Mouse (Mus musculus) telencephalon, adult 2 months (tissue): Measurements from ENCODE around the gene Mdga2.

Experiments
- DNase-seq: peaks from one replicate; pipeline ENCODE4 v3.0.0-alpha.2; 2011; ENCODE audit warnings: low read depth, low spot score

Mdga2 gene

DNA sequence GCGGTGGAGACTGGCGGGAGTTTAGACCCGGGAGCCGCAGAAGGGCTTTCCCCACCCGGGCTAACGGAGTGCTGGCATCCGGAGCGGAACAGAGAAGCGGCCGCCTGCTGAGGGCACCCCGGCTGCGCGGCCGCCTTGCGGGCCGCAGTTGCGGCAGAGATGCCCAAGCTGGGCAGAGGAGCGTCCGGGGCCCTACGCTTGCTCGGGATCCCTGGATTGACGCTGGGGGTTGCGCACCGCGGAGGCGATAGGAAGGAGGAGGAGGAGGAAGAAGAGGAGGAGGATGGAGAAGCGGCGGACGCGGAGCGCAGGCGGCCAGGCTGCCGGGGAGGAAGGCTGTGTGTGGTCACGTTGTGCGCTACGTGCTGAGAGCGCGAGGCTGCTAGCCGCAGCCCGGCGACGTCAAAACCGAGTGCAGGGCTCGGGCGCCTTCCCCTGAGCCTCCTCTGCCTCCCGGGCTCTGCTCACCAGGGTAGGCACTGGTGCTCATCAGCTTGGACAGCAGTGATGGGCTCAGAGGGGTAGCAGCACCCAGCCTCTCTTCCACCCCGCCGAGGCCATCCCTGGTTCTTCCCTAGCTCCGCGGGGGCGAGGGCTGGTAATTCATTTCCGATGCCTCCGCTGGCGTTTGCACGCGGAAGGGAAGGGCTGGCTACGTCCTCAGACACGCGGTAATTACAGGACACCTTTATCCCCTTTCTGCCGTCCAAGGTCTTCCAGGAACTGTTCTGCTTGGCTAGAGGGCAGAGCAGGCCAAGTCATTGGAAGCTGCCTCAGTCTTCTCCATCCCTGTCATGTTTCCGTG is at the start of gene Mdga2:
Gene Mdga2 (minus strand): TSS at position 329 of the 805 bp plus-strand sequence.
- peak; percentile 64 for DNase-seq

DNA sequence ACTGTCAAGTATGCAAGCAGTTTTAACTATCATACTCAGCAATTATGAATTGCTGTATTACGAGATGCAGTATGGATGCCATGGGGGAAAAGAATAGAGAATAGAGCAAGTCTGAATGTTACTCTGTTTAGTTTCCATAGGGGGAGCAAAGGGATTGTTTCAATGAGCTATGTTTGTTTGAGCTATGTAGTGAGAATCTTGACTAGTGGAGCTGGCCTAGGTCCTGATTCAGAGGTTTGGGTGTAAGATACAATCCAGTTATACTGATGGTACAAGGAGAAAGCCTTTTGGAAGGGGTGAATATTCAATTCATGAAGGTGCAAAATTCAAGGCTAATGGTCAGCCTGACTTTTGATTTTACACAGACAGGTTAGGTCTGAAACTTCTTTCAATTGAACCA is 45.1 kb upstream of the Mdga2 start:
- no peak for DNase-seq

DNA sequence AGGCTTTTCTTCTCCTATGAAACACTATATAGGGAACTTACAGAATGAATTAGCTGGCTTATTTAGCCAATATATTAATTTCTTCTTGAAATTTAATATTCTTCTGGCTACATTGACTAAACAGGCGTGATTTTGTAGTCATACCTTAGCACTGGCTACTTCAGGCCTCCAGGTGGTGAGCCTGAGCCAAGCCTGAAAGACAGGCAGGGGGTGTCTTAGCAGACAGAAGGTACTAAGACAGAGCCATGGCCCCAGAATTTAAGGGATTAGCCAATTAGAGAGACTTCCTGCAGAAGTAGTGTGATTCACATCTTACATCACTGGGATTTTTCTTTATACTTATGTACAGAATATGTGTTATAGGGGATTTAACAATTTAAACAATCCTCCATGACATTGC is 1.2 kb upstream of the Mdga2 start:
- DNase-seq = no peak

- peak; percentile 52 for DNase-seq
These were observed 774 bp downstream of the Mdga2 start for GRCm38 (mm10) chr12:67221329-67222220.

- peak; percentile 50 for DNase-seq
These were observed 1.6 kb downstream of the Mdga2 start for GRCm38 (mm10) chr12:67220641-67221231.

DNA sequence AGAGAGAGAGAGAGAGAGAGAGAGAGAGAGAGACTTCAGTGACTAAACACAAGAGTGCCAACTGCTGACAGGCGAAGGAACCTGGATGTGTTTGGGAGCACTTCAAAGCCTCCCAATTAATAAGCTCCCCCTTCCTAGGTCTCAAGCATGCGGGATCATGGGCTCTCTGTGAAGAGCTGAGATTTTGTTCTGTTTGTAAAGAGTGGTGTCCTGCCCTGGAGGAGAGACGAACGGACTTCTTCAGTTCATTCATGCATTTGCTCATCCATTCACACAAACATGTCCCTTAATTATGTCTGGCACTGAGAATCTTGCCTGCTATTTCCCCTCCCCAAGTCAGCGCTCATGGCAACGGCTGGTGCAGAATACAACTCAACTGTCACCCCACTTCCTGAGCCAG is 2.3 kb downstream of the Mdga2 start:
- DNase-seq = peak; percentile 29

- DNase-seq = no peak
These were observed 2.8 kb downstream of the Mdga2 start for GRCm38 (mm10) chr12:67219564-67219963.

DNA sequence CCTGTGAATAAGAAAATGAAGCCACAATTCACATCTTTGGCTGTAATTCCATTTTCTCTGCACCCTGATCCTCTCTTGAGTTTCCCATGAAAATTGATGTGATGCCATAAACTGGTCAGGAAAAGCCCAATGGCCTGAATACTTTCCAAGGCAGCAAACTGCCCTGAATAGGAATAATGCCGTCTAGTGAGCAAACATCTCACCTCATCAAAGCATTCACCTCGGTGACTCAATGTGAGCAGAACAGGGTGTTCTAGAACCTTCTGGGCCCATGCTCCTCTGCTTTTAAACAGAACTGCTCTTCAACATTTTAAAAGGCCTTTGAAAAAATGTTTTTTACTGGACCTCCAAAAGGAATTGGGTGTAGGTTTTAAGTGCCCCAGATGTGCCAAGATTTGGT is 9.5 kb downstream of the Mdga2 start:
- no peak for DNase-seq

- no peak for DNase-seq
These were observed 44.2 kb downstream of the Mdga2 start for GRCm38 (mm10) chr12:67178155-67178554.

DNA sequence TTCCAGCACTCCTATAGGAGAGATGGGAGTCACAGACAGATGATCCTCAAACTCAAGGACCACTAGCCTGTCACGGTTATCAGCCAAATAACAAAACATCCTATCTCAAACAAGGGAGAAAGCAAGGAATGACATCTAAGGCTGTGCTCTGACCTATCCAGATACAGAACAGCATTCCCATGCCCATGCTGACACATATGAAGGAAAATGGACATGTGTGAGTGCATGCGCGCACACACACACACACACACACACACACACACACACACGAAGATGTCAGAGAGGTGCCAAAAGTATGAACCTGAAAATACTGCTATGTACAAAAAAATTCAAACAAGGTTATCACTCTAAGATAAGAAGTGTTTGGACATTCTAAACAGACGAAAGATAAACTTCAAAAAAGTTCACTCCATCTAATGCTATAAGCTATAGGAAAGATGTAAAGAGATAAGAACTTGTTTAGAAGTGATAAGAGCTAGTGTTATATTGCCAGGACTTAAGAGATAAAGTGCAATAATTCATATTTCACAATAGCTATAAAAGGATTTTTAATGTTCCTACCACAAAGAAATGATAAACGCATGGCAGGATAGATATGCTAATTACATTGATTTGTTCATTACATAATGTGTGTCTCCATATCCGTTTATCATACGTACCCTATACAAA is 65.6 kb downstream of the Mdga2 start:
- no peak for DNase-seq

- no peak for DNase-seq
These were observed 69.3 kb downstream of the Mdga2 start for GRCm38 (mm10) chr12:67153077-67153476.

DNA sequence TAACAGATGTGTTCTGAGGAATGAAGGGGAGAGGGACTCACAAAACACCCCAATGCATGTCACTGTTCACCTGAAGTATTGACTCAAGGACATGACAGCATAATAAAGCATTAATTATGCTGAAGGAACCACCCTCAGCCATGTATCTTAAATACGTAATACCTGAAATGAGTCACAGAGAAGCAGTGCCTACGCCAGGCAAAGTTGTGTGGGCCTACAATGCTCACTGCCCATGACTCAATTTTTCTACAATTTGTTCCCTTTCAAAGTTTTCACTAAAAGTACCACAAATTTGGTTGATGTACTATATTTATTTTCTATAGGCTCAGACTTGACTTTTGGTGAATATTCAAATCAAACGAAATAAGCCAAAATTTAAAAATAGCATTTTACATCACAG is 80.7 kb downstream of the Mdga2 start:
- DNase-seq = no peak

GRCm38 (mm10) chr12:67140131-67140530 is 82.2 kb downstream of the Mdga2 start:
- no peak for DNase-seq

DNA sequence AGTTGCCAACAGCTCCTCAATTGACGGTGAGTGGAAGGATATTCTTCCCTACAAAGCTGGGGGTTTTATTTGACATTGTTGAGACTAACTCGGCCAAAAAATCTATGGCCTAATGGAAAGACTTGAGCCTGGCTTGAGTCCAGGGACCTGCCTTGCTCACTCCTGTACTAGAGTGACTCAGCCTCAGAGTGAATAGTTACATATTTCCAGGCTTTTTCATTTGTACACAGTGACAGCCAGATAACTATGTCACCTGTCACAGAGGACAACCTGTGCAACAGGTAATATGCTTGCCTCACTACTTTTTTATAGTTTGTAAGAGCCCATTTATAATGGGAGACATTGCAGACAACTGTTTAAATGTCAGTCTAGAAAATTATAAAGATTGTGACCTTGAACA is 94.9 kb downstream of the Mdga2 start:
- no peak for DNase-seq

GRCm38 (mm10) chr12:67123874-67124273 is 98.5 kb downstream of the Mdga2 start:
- DNase-seq = no peak

- no peak for DNase-seq
These were observed 103.5 kb downstream of the Mdga2 start for GRCm38 (mm10) chr12:67118652-67119515.

DNA sequence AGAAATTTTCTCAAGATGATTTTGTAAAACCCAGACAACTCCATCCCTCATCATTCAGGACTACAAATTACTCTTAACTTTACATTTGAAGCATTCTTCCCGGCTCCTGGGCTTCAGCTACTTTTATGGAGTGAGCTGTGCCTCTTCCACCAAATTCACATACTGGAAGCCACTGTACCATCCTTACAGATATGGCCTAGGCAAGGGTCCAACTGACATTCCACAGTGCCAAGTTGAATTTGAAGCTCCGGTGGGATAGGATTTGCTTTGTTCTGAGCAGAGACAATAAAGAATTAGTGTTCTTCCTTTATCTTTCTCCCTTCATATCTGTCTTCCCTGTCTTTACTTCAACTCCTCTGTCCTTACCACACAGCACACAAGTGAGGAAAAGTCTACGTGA is 118.2 kb downstream of the Mdga2 start:
- no peak for DNase-seq

- DNase-seq = no peak
These were observed 127.9 kb downstream of the Mdga2 start for GRCm38 (mm10) chr12:67094414-67094813.

DNA sequence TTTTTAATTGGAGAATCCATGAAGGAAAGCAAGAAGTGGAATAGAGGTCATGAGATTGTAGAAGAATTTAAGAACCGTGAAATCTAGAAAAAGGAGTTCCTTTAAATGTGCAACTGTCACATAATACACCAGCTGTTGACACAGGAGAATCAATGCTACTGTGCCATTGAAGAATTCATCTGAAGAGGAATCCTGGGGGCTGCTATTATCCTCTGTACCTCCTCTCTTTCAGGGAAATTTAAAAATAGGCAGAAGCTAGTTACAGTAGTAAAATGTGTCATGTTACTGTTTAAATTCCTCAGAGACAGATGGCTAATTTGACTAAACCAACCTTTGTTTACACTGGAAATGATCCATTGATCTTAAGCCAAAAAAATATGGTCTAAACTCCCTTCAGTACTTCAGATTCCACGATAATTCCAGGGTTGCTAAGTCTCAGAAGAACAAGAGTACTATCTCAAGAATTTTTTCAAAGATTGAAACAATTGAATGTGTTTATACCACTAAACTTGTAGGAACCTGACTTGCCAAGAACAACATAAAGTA is 131.9 kb downstream of the Mdga2 start:
- peak; percentile 26 for DNase-seq
